Mouse (Mus musculus): ENCODE results near the gene Usp31. TPM values are rescaled to one million over a fixed set of nuclear protein-coding genes. Genes with fewer than 3 reads are reported as not detected.

Gene Usp31
- total and polyA plus RNA-seq, 3 experiments: 3.5 to 9.9 (median 8.5) TPM

DNA sequence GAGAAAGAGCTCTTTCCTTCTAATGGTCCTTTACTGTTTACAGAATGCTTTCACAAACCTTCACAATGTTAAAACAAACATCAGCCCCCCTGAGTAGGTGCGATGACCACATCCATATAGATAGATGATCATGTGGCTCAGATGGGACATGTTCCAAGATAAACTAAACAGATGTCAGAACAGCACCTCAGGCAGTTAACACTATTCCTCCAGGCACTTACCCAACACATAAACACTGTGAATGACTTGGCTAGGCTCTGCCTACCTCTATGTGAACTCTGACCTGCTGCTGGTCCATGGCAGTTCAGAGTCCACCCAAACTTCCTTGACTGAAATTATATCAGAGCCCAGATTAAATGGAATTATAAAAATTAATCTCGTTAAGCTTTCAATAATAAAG, 54.4 kb downstream of the Usp31 start:
- H3K79me2 ChIP-seq (replicated peaks; ENCODE audit: control insufficient read depth, insufficient read depth, low read length): no peaks in the 10 kb centered on the region
- intact Hi-C loops (cut with DNase I): no loop called here
- 88% methylated on average over 2 of the region's 2 CpGs for WGBS
- TF ChIP-seq EP300 (IDR thresholded peaks at IDR 0.05; ENCODE audit: insufficient read depth, low read depth, low read length): no peak
- no peak overlapping the region for H3K9ac ChIP-seq (ENCODE audit: low read depth, low read length)
- DNase-seq: no peak
- no peak overlapping the region for H3K27ac ChIP-seq
- no peaks in the 10 kb centered on the region; the same call in 1 of the 2 replicates for H3K36me3 ChIP-seq (ENCODE audit: control insufficient read depth, insufficient read depth, low read length)
- no peaks in the 10 kb centered on the region for H3K27me3 ChIP-seq (ENCODE audit: control insufficient read depth, insufficient read depth, low read length)
- H3K4me3 ChIP-seq: no peak overlapping the region
- no peaks in the 10 kb centered on the region; the same call in 1 of the 2 replicates for H3K4me1 ChIP-seq (ENCODE audit: control insufficient read depth, insufficient read depth, low read length)

DNA sequence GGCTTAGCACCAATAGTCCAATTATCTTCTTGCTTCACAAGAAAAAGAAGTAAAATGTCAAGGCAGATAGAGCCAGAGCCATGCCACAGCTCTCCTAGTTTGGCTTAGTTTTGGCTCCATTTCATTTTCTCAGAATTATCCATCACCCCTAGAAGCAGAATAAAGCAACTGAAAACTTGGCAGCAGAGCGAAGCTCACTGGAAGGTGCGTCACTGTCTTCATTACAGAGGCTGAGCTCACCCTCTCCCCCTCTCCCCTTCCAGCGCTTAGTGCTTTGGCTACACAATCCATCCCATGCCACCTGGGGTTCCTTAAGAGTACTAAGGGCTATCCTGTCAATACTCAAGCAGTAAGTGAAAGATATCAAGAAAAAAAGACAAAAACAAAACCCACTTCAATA, 56.3 kb downstream of the Usp31 start:
- WGBS: 89% methylated on average over 3 of the region's 3 CpGs
- intact Hi-C loops (cut with DNase I): no loop called here
- Histone ChIP-seq H3K9ac (ENCODE audit: low read depth, low read length) (no peak overlapping the region), H3K27ac (no peak overlapping the region), H3K36me3 (ENCODE audit: control insufficient read depth, insufficient read depth, low read length) (no peaks in the 10 kb centered on the region; the same call in 1 of the 2 replicates), H3K27me3 (ENCODE audit: control insufficient read depth, insufficient read depth, low read length) (no peaks in the 10 kb centered on the region), H3K4me3 (no peak overlapping the region), H3K79me2 (replicated peaks; ENCODE audit: control insufficient read depth, insufficient read depth, low read length) (no peaks in the 10 kb centered on the region), H3K4me1 (ENCODE audit: control insufficient read depth, insufficient read depth, low read length) (no peaks in the 10 kb centered on the region)
- TF ChIP-seq CTCF (IDR thresholded peaks at IDR 0.05) (no peak), POLR2A (IDR thresholded peaks at IDR 0.05; ENCODE audit: insufficient read depth, low read depth, low read length) (no peak), EP300 (IDR thresholded peaks at IDR 0.05; ENCODE audit: insufficient read depth, low read depth, low read length) (no peak)
- no peak for DNase-seq

DNA sequence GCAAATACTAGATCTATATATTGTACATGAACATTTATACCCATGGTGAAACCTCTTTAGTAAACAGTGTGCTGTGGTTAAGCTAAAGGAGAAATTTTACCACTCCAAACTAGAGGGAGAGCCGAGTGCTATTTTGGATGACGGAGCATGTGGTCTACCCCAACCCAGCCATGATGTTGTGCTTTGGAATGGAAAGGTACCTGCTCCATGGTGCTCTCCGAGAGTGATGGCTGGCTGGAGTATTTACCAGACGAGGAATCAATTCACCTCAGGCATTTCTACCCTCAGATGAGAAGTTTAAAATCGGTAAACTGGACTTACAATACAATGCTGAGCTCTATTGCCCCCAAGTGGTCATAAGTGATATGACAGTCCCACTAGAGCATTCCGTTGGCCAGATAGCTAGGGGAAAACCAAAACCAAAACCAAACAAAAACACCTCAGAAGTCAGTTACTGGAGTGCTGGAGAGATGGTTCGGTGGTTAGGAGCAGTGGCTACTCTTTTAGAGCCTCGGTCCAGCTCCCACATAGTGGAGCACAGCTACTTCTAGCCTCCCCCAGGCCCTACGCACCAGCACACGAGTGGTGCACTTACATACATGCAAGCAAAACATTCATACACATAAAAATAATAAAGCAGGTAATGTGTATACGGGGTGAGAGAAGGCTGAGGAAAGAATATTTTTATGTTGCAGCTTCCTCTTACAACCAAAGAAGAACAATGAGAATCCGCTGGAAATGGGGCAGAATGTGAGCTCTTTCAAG, 65.9 kb downstream of the Usp31 start:
- Histone ChIP-seq H3K79me2 (replicated peaks; ENCODE audit: control insufficient read depth, insufficient read depth, low read length) (no peaks in the 10 kb centered on the region), H3K27me3 (ENCODE audit: control insufficient read depth, insufficient read depth, low read length) (no peaks in the 10 kb centered on the region), H3K36me3 (ENCODE audit: control insufficient read depth, insufficient read depth, low read length) (no peaks in the 10 kb centered on the region), H3K4me1 (ENCODE audit: control insufficient read depth, insufficient read depth, low read length) (peaks cover 1% of the 10 kb centered on the region; the same call in 1 of the 2 replicates), H3K4me3 (no peak overlapping the region), H3K9ac (ENCODE audit: low read depth, low read length) (no peak overlapping the region), H3K27ac (no peak overlapping the region)
- 49% methylated on average over 12 of the region's 12 CpGs for WGBS
- peak in 1 of 2 experiments; percentile 31 for DNase-seq
- peak; percentile 99; the same call in 1 of the 2 replicates for TF ChIP-seq CTCF (IDR thresholded peaks at IDR 0.05)
- TF ChIP-seq POLR2A (IDR thresholded peaks at IDR 0.05; ENCODE audit: insufficient read depth, low read depth, low read length): no peak
- intact Hi-C loops (cut with DNase I): loop anchor here (5.0 to 10.0 kb wide), 2 partner anchors 479 to 566 kb away; partner anchors contain the start of gene Igsf6

DNA sequence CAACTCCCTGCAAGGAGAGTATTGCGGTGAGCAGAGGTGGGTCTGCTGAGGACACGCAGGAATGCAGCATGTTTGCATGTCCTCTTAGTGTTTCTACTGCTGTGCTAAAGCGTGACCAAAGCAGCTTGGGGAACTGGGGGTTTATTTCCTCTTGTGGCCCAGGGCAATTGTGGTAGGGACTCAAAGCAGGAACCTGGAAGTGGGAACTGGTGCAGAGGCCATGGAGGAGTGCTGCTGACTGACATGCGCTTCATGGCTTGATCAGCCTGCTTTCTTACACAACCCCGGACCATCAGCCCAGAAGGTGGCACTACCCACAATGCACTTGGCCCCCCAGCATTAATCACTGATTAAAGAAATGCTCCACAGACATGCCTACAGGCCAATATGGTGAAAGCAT, 70.3 kb downstream of the Usp31 start:
- intact Hi-C loops (cut with DNase I): no loop called here
- 83% methylated on average over 5 of the region's 5 CpGs for WGBS

DNA sequence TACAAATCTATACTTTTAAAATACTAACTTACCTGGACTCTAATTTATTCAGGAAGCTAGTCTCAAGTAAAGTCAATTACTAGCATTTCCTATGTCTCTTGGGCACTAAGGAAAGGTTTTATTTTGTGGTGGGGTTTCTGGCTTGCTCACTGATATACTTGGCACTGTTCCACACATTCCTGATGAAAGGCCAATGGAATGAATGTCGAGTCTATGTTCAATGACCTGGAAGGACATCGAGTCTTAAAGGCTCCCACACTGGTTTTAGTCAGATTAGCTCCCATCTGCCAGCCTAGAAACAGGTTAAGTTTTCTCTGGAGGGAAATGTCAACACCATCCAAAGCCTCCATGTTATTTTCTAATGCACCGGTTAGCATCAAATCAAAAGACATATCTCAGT, 72.8 kb downstream of the Usp31 start:
- WGBS: 39% methylated on average over 3 of the region's 3 CpGs

More for the DNA sequence above, 70.3 kb downstream of the Usp31 start:
- Histone ChIP-seq H3K9ac (ENCODE audit: low read depth, low read length) (no peak overlapping the region), H3K4me3 (no peak overlapping the region), H3K79me2 (replicated peaks; ENCODE audit: control insufficient read depth, insufficient read depth, low read length) (no peaks in the 10 kb centered on the region), H3K27ac (no peak overlapping the region), H3K36me3 (ENCODE audit: control insufficient read depth, insufficient read depth, low read length) (no peaks in the 10 kb centered on the region), H3K27me3 (ENCODE audit: control insufficient read depth, insufficient read depth, low read length) (no peaks in the 10 kb centered on the region), H3K4me1 (ENCODE audit: control insufficient read depth, insufficient read depth, low read length) (peaks cover 1% of the 10 kb centered on the region; the same call in 1 of the 2 replicates)
- TF ChIP-seq EP300 (IDR thresholded peaks at IDR 0.05; ENCODE audit: insufficient read depth, low read depth, low read length) (no peak), CTCF (IDR thresholded peaks at IDR 0.05) (no peak), POLR2A (IDR thresholded peaks at IDR 0.05; ENCODE audit: insufficient read depth, low read depth, low read length) (no peak)
- DNase-seq: no peak

DNA sequence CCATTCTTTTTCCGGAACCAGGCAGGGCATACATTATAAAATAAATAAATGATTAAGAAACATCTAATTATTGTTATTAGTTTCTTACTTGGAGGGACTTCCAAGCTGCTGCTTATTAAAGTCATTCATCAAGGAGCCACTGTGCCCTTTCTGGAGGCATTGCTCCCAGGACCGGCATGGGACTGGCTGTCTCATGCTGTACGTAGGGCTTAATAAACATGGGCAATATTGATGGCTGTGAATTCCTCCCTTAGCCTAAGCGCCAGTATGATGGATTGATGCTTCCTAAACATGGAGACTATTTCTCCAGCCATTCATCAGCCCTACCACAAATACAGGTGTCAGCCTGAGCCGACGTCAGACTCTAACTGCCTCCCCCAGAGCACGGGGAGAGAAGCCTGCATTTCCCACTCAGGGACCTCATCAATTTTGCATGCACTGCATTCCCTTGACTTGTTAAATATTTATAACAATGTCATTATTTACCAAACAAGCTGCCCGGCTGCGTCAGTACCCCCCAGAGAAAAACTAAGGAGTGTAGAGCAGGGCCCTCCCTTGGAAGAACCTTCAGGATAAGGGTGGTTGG, 84.1 kb downstream of the Usp31 start:
- no peak overlapping the region for H3K9ac ChIP-seq (ENCODE audit: low read depth, low read length)
- H3K27ac ChIP-seq: no peak overlapping the region
- TF ChIP-seq POLR2A (IDR thresholded peaks at IDR 0.05; ENCODE audit: insufficient read depth, low read depth, low read length): no peak
- no peak for TF ChIP-seq CTCF (IDR thresholded peaks at IDR 0.05)
- TF ChIP-seq EP300 (IDR thresholded peaks at IDR 0.05; ENCODE audit: insufficient read depth, low read depth, low read length): no peak
- no peaks in the 10 kb centered on the region for H3K36me3 ChIP-seq (ENCODE audit: control insufficient read depth, insufficient read depth, low read length)
- DNase-seq: no peak
- intact Hi-C loops (cut with DNase I): no loop called here
- WGBS: 90% methylated on average over 9 of the region's 9 CpGs
- no peaks in the 10 kb centered on the region for H3K4me1 ChIP-seq (ENCODE audit: control insufficient read depth, insufficient read depth, low read length)
- no peaks in the 10 kb centered on the region for H3K27me3 ChIP-seq (ENCODE audit: control insufficient read depth, insufficient read depth, low read length)
- no peak overlapping the region for H3K4me3 ChIP-seq
- no peaks in the 10 kb centered on the region for H3K79me2 ChIP-seq (replicated peaks; ENCODE audit: control insufficient read depth, insufficient read depth, low read length)

More for the DNA sequence above, 72.8 kb downstream of the Usp31 start:
- H3K27me3 ChIP-seq (ENCODE audit: control insufficient read depth, insufficient read depth, low read length): no peaks in the 10 kb centered on the region
- intact Hi-C loops (cut with DNase I): no loop called here
- no peaks in the 10 kb centered on the region for H3K4me1 ChIP-seq (ENCODE audit: control insufficient read depth, insufficient read depth, low read length)
- H3K27ac ChIP-seq: no peak overlapping the region
- no peak for DNase-seq
- no peaks in the 10 kb centered on the region for H3K36me3 ChIP-seq (ENCODE audit: control insufficient read depth, insufficient read depth, low read length)
- no peak overlapping the region for H3K9ac ChIP-seq (ENCODE audit: low read depth, low read length)
- no peaks in the 10 kb centered on the region for H3K79me2 ChIP-seq (replicated peaks; ENCODE audit: control insufficient read depth, insufficient read depth, low read length)
- H3K4me3 ChIP-seq: no peak overlapping the region
- TF ChIP-seq CTCF (IDR thresholded peaks at IDR 0.05): no peak
- TF ChIP-seq EP300 (IDR thresholded peaks at IDR 0.05; ENCODE audit: insufficient read depth, low read depth, low read length): no peak
- TF ChIP-seq POLR2A (IDR thresholded peaks at IDR 0.05; ENCODE audit: insufficient read depth, low read depth, low read length): no peak

Data from heart, adult 2 months (tissue).